Mouse (Mus musculus): ENCODE results near the gene Adamts10.

DNA sequence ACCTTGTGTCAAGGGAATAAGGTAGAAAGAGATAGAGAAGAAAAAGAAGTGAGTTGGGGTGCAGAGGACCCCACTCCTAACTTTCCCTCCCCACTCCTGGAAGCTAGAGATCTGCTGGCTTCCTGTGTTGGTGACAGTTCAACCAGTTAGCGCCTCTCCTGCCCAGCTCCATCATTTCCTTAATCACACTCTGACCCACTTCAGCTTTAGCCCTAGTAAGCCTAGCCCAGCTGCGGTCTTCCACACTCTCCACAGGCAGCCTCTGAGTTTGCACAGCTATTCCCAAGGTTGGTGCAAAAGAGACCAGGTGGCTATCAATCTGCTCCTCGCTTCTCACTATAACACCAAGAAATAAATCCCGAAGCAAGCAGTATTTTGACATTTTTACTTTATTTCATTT lies 15.9 kb downstream of the Adamts10 start:
- no peak for TF ChIP-seq CTCF (IDR thresholded peaks at IDR 0.05; ENCODE audit: insufficient read depth, low read depth, low read length)
- no peak for TF ChIP-seq POLR2A (IDR thresholded peaks at IDR 0.05; ENCODE audit: insufficient read depth, low read depth, low read length)

All from olfactory bulb, adult 2 months (tissue).